Mouse (Mus musculus): Measurements from ENCODE around the gene Yap1.

Yap1 gene

GRCm38 (mm10) chr9:8004370-8004991 lies at the start of gene Yap1:
Yap1 (minus strand) TSS chr9:8004596.
- in situ Hi-C loops (cut with MboI): no loop called here

GRCm38 (mm10) chr9:8043044-8043387 lies 38.6 kb upstream of the Yap1 start:
- in situ Hi-C loops (cut with MboI): no loop called here

- in situ Hi-C loops (cut with MboI): no loop called here
Measured at GRCm38 (mm10) chr9:8042338-8043043, 38.1 kb upstream of the Yap1 start, which contains the start of gene Cfap300. Cfap300 (minus strand) TSS chr9:8042823.

GRCm38 (mm10) chr9:8035546-8035945 lies 31.1 kb upstream of the Yap1 start:
- in situ Hi-C loops (cut with MboI): no loop called here

GRCm38 (mm10) chr9:8035091-8035490 lies 30.7 kb upstream of the Yap1 start:
- in situ Hi-C loops (cut with MboI): no loop called here

- in situ Hi-C loops (cut with MboI): no loop called here
Measured at GRCm38 (mm10) chr9:8034143-8034542, 29.7 kb upstream of the Yap1 start.

- in situ Hi-C loops (cut with MboI): no loop called here
Measured at GRCm38 (mm10) chr9:8032847-8033246, 28.5 kb upstream of the Yap1 start.

GRCm38 (mm10) chr9:8018609-8019008 lies 14.2 kb upstream of the Yap1 start:
- in situ Hi-C loops (cut with MboI): no loop called here

- in situ Hi-C loops (cut with MboI): no loop called here
Measured at GRCm38 (mm10) chr9:8017253-8017913, 13.0 kb upstream of the Yap1 start.

- in situ Hi-C loops (cut with MboI): no loop called here
Measured at GRCm38 (mm10) chr9:8003301-8004271, 810 bp downstream of the Yap1 start.

- in situ Hi-C loops (cut with MboI): no loop called here
Measured at GRCm38 (mm10) chr9:8002806-8003205, 1.6 kb downstream of the Yap1 start.

- in situ Hi-C loops (cut with MboI): no loop called here
Measured at GRCm38 (mm10) chr9:8001352-8001751, 3.0 kb downstream of the Yap1 start.

GRCm38 (mm10) chr9:7994275-7994674 lies 10.1 kb downstream of the Yap1 start:
- in situ Hi-C loops (cut with MboI): no loop called here

- in situ Hi-C loops (cut with MboI): no loop called here
Measured at GRCm38 (mm10) chr9:7992651-7993050, 11.7 kb downstream of the Yap1 start.

GRCm38 (mm10) chr9:7990897-7991296 lies 13.5 kb downstream of the Yap1 start:
- in situ Hi-C loops (cut with MboI): no loop called here

GRCm38 (mm10) chr9:7987119-7987518 lies 17.3 kb downstream of the Yap1 start:
- in situ Hi-C loops (cut with MboI): no loop called here

GRCm38 (mm10) chr9:7984287-7984686 lies 20.1 kb downstream of the Yap1 start:
- in situ Hi-C loops (cut with MboI): no loop called here

GRCm38 (mm10) chr9:7983665-7984064 lies 20.7 kb downstream of the Yap1 start:
- in situ Hi-C loops (cut with MboI): no loop called here

- in situ Hi-C loops (cut with MboI): no loop called here
Measured at GRCm38 (mm10) chr9:7980162-7980561, 24.2 kb downstream of the Yap1 start.

- in situ Hi-C loops (cut with MboI): no loop called here
Measured at GRCm38 (mm10) chr9:7979153-7979916, 25.1 kb downstream of the Yap1 start.

- in situ Hi-C loops (cut with MboI): no loop called here
Measured at GRCm38 (mm10) chr9:7978502-7978901, 25.9 kb downstream of the Yap1 start.
